Mouse (Mus musculus) midbrain, embryonic 14.5 days (tissue): Measurements from ENCODE around the gene Gprc6a. TPM values are rescaled to one million over a fixed set of nuclear protein-coding genes. Genes with fewer than 3 reads are reported as not detected.

Experiments used
- ATAC-seq: fragments of 200-750 bp; cut with Nextera tagmentation; 2 replicates; pipeline ENCODE4 v1.8.0; 2017; ENCODE audit warnings: moderate number of reproducible peaks, moderate library complexity; ENCODE audit not compliant: low FRiP score, low TSS enrichment
- DNase-seq: peaks from one replicate; pipeline ENCODE4 v3.0.0-alpha.2; 2015
- H3K27ac ChIP-seq: fragments of 300-500 bp; sonication (generic); replicated peaks from 2 replicates; pipeline ENCODE4 v1.5.1; 2014; ENCODE audit warnings: mild to moderate bottlenecking, low read depth, low read length, moderate library complexity
- H3K27me3 ChIP-seq: fragments of 300-500 bp; sonication (generic); 2 replicates; pipeline ENCODE4 v1.6.1; 2014; ENCODE audit warnings: low read length, control low read depth, mixed read lengths; ENCODE audit not compliant: control insufficient read depth, insufficient read depth
- H3K36me3 ChIP-seq: fragments of 300-500 bp; sonication (generic); 2 replicates; pipeline ENCODE4 v1.6.1; 2014; ENCODE audit warnings: low read length, control low read depth; ENCODE audit not compliant: control insufficient read depth, insufficient read depth
- H3K4me1 ChIP-seq: fragments of 300-500 bp; sonication (generic); 2 replicates; pipeline ENCODE4 v1.6.1; 2014; ENCODE audit warnings: mild to moderate bottlenecking, antibody characterized with exemption, low read length, control low read depth; ENCODE audit not compliant: control insufficient read depth, insufficient read depth
- H3K4me2 ChIP-seq: fragments of 300-500 bp; sonication (generic); 2 replicates; pipeline ENCODE4 v1.6.1; 2014; ENCODE audit warnings: mild to moderate bottlenecking, low read length, moderate library complexity
- H3K4me3 ChIP-seq: fragments of 300-500 bp; sonication (generic); replicated peaks from 2 replicates; pipeline ENCODE4 v1.5.1; 2014; ENCODE audit warnings: low read depth, low read length
- H3K9ac ChIP-seq: fragments of 300-500 bp; sonication (generic); replicated peaks from 2 replicates; pipeline ENCODE4 v1.6.1; 2014; ENCODE audit warnings: mild to moderate bottlenecking, low read length, moderate library complexity
- H3K9me3 ChIP-seq: fragments of 300-500 bp; sonication (generic); 2 replicates; pipeline ENCODE4 v1.6.1; 2016; ENCODE audit warnings: low read length, control low read depth, mixed read lengths; ENCODE audit not compliant: control insufficient read depth
- WGBS: fragments of 180-500 bp; shearing (Covaris S2); extraction: QIAGEN DNeasy Blood & Tissue Kit; methylation state at CpG from one replicate; pipeline ENCODE4 v1.1.7; 2014; 5-methylcytosine and 5-hydroxymethylcytosine counted together
- polyA plus RNA-seq: library from polyadenylated mRNA; unstranded; fragments of >200 nt; fragmentation: Nextera tagmentation; extraction: Ambion mirVana; gene quantifications from 2 replicates; pipeline ENCODE4 v1.2.1, GENCODE M21; 2014

Gene Gprc6a
- not detected in 2 replicates for polyA plus RNA-seq

GRCm38 (mm10) chr10:51631411-51632136 lies at the start of gene Gprc6a:
TSS of gene Gprc6a (minus strand) at chr10:51631461.
- no peaks in the 10 kb centered on the region for H3K9me3 ChIP-seq
- H3K36me3 ChIP-seq = no peaks in the 10 kb centered on the region
- no peaks in the 10 kb centered on the region for H3K27me3 ChIP-seq
- no peak within 1 kb of the TSS for H3K27ac ChIP-seq
- no peak within 1 kb of the TSS for H3K4me2 ChIP-seq
- WGBS = 78% methylated on average over 8 of the region's 8 CpGs
- DNase-seq (no peak), ATAC-seq (no peak)
- no peak within 1 kb of the TSS for H3K9ac ChIP-seq
- no peaks in the 10 kb centered on the region for H3K4me1 ChIP-seq
- H3K4me3 ChIP-seq = no peak within 1 kb of the TSS

- WGBS = 4% methylated on average over 10 of the region's 10 CpGs
- Histone ChIP-seq H3K27me3 (peaks cover 24% of the 10 kb centered on the region), H3K4me3 (peak overlapping the region; percentile 49), H3K27ac (no peak overlapping the region), H3K4me1 (0 out of 2 replicates have a peak, but pooled peaks cover 3% of the 10 kb centered on the region), H3K36me3 (no peaks in the 10 kb centered on the region), H3K4me2 (peak overlapping the region; percentile 99), H3K9ac (peak overlapping the region; percentile 52; the same call in 1 of the 2 replicates), H3K9me3 (no peaks in the 10 kb centered on the region)
- no peak for DNase-seq
- ATAC-seq = no peak
Observed at GRCm38 (mm10) chr10:51678251-51678639, 47.0 kb upstream of the Gprc6a start.

- under 1% methylated on average over 38 of the region's 38 CpGs for WGBS
- 0 out of 2 replicates have a peak, but pooled peaks cover 3% of the 10 kb centered on the region for H3K4me1 ChIP-seq
- ATAC-seq = peak; percentile 72
Observed at GRCm38 (mm10) chr10:51677548-51678250, 46.4 kb upstream of the Gprc6a start, which contains the start of gene Rfx6. TSS of gene Rfx6 (plus strand) at chr10:51677756.

GRCm38 (mm10) chr10:51672082-51672779 lies 41.0 kb upstream of the Gprc6a start:
- 59% methylated on average over 1 of the region's 1 CpGs for WGBS
- 0 out of 2 replicates have a peak, but pooled peaks cover under 1% of the 10 kb centered on the region for H3K4me1 ChIP-seq
- H3K36me3 ChIP-seq = no peaks in the 10 kb centered on the region
- H3K4me2 ChIP-seq = no peak overlapping the region
- H3K4me3 ChIP-seq = no peak overlapping the region
- no peak overlapping the region for H3K27ac ChIP-seq
- no peak for DNase-seq
- peaks cover 12% of the 10 kb centered on the region; the same call in 1 of the 2 replicates for H3K27me3 ChIP-seq
- no peak overlapping the region for H3K9ac ChIP-seq
- ATAC-seq = no peak
- no peaks in the 10 kb centered on the region for H3K9me3 ChIP-seq

More at GRCm38 (mm10) chr10:51677548-51678250, 46.4 kb upstream of the Gprc6a start, which contains the start of gene Rfx6:
- peak within 1 kb of the TSS; percentile 52 for H3K9ac ChIP-seq
- H3K4me2 ChIP-seq = peak within 1 kb of the TSS; percentile 99
- peaks cover 24% of the 10 kb centered on the region for H3K27me3 ChIP-seq
- no peaks in the 10 kb centered on the region for H3K9me3 ChIP-seq
- H3K4me3 ChIP-seq = peak within 1 kb of the TSS; percentile 49
- no peak within 1 kb of the TSS for H3K27ac ChIP-seq
- peak; percentile 68 for DNase-seq
- no peaks in the 10 kb centered on the region for H3K36me3 ChIP-seq

- no peak overlapping the region for H3K4me2 ChIP-seq
- H3K4me3 ChIP-seq = no peak overlapping the region
- H3K4me1 ChIP-seq = no peaks in the 10 kb centered on the region
- peaks cover 6% of the 10 kb centered on the region; the same call in 1 of the 2 replicates for H3K27me3 ChIP-seq
- no peaks in the 10 kb centered on the region for H3K9me3 ChIP-seq
- H3K27ac ChIP-seq = no peak overlapping the region
- WGBS = 77% methylated on average over 4 of the region's 4 CpGs
- H3K9ac ChIP-seq = no peak overlapping the region
- peak; percentile 44; the same call in 1 of the 2 replicates for ATAC-seq
- no peak for DNase-seq
- H3K36me3 ChIP-seq = no peaks in the 10 kb centered on the region
Observed at GRCm38 (mm10) chr10:51671583-51671982, 40.3 kb upstream of the Gprc6a start.

GRCm38 (mm10) chr10:51669334-51669733 lies 38.1 kb upstream of the Gprc6a start:
- H3K27ac ChIP-seq = no peak overlapping the region
- no peaks in the 10 kb centered on the region for H3K4me1 ChIP-seq
- no peak overlapping the region for H3K4me2 ChIP-seq
- ATAC-seq = no peak
- H3K27me3 ChIP-seq = no peaks in the 10 kb centered on the region
- H3K36me3 ChIP-seq = no peaks in the 10 kb centered on the region
- DNase-seq = peak; percentile 6
- no peak overlapping the region for H3K4me3 ChIP-seq
- H3K9me3 ChIP-seq = no peaks in the 10 kb centered on the region
- H3K9ac ChIP-seq = no peak overlapping the region

GRCm38 (mm10) chr10:51657324-51657723 lies 26.1 kb upstream of the Gprc6a start:
- 69% methylated on average over 1 of the region's 1 CpGs for WGBS
- Histone ChIP-seq H3K4me1 (no peaks in the 10 kb centered on the region), H3K4me2 (no peak overlapping the region), H3K9me3 (no peaks in the 10 kb centered on the region), H3K9ac (no peak overlapping the region), H3K4me3 (no peak overlapping the region), H3K27ac (no peak overlapping the region), H3K36me3 (no peaks in the 10 kb centered on the region), H3K27me3 (no peaks in the 10 kb centered on the region)
- ATAC-seq = no peak
- peak; percentile 25 for DNase-seq

GRCm38 (mm10) chr10:51649506-51650221 lies 18.4 kb upstream of the Gprc6a start:
- no peak overlapping the region for H3K4me3 ChIP-seq
- H3K9ac ChIP-seq = no peak overlapping the region
- no peaks in the 10 kb centered on the region for H3K4me1 ChIP-seq
- no peaks in the 10 kb centered on the region for H3K9me3 ChIP-seq
- no peak overlapping the region for H3K4me2 ChIP-seq
- ATAC-seq (no peak), DNase-seq (no peak)
- H3K27me3 ChIP-seq = no peaks in the 10 kb centered on the region
- 74% methylated on average over 3 of the region's 3 CpGs for WGBS
- H3K27ac ChIP-seq = no peak overlapping the region
- H3K36me3 ChIP-seq = no peaks in the 10 kb centered on the region
